Mouse (Mus musculus) Patski (cell line): ENCODE data around the gene Carmil3. TPM values are rescaled to one million over a fixed set of nuclear protein-coding genes. Genes with fewer than 3 reads are reported as not detected.

Experiments
- ATAC-seq: fragments of 100-300 bp; one replicate; pipeline ENCODE4 v1.8.0; 2021
- CTCF ChIA-PET: fragments of 350-600 bp; sonication (Branson Sonifier 250); formaldehyde crosslinking; loops from one replicate; lab custom pipeline; 2022; ENCODE audit warnings: inconsistent platforms; lab: Charles Lee
- POLR2A ChIA-PET: fragments of 350-600 bp; sonication (Branson Sonifier 250); formaldehyde crosslinking; loops from one replicate; lab custom pipeline; 2022; ENCODE audit warnings: antibody characterized with exemption, inconsistent platforms; lab: Charles Lee
- DNase-seq: peaks from one replicate; pipeline ENCODE4 v3.0.0-alpha.2; 2011; ENCODE audit warnings: low read depth, low spot score
- H3K27me3 ChIP-seq: fragments of 371-371 bp; one replicate; pipeline ENCODE4 v1.5.1; 2021
- CTCF ChIP-seq: fragments of 100-300 bp; IDR thresholded peaks from one replicate; pipeline ENCODE4 v1.5.1; 2021
- in situ Hi-C: fragments of 300-500 bp; cut with MboI; formaldehyde crosslinking; loops from 3 replicates; pipeline ENCODE4 v1.11.1; 2018; ENCODE audit warnings: low pct_unique_long_range_greater_than_20kb, mixed read lengths
- polyA plus RNA-seq: library from polyadenylated mRNA; unstranded; gene quantifications from one replicate; pipeline ENCODE4 v1.2.3, GENCODE M21; 2021

Carmil3 gene
- polyA plus RNA-seq, 1 experiment from 2014 or later = 2.6 TPM

- H3K27me3 ChIP-seq = no peaks in the 10 kb centered on the region
- ChIA-PET CTCF (interaction anchor here (0.8 to 4.3 kb wide), 8 partner anchors 15 to 114 kb away, joined by 3 to 30 read pairs (median 4); partner anchors contain the start of genes Dhrs4, Emc9, Gmpr2 and Psme2), POLR2A (interaction anchor here (0.7 to 1.5 kb wide), 4 partner anchors 8 to 78 kb away, joined by 3 to 5 read pairs (median 4); partner anchors contain the start of genes Dhrs4, Pck2 and Psme2)
- in situ Hi-C loops = loop anchor here (10.0 kb wide), 1 partner anchor 62 kb away; the partner anchor contains the start of gene Carmil3
- DNase-seq (peak; percentile 79), ATAC-seq (peak; percentile 20)
- TF ChIP-seq CTCF = no peak
These were observed 66.6 kb downstream of the Carmil3 start for GRCm38 (mm10) chr14:55557003-55557402.

- ChIA-PET CTCF (interaction anchor here (0.8 to 4.3 kb wide), 7 partner anchors 16 to 114 kb away, joined by 3 to 30 read pairs (median 3); partner anchors contain the start of genes Dhrs4, Emc9 and Gmpr2), POLR2A (interaction anchor here (1.1 to 1.5 kb wide), 3 partner anchors 17 to 79 kb away, joined by 3 to 5 read pairs (median 4); partner anchors contain the start of genes Dhrs4, Pck2 and Psme2)
- ATAC-seq (no peak), DNase-seq (no peak)
- no peak for TF ChIP-seq CTCF
- in situ Hi-C loops = loop anchor here (10.0 kb wide), 1 partner anchor 63 kb away; the partner anchor contains the start of gene Carmil3
- no peaks in the 10 kb centered on the region for H3K27me3 ChIP-seq
These were observed 67.1 kb downstream of the Carmil3 start for GRCm38 (mm10) chr14:55557587-55557986.

Other genes starting within 250 kb of the Carmil3 start
- gene Dhrs4, start 11.9 kb upstream of the Carmil3 start, polyA plus RNA-seq = 71.3 TPM
- gene Cpne6, start 19.8 kb downstream of the Carmil3 start, polyA plus RNA-seq = not detected
- gene Nrl, start 34.3 kb downstream of the Carmil3 start, polyA plus RNA-seq = not detected
- 109 TPM for gene Pck2, start 49.6 kb downstream of the Carmil3 start, polyA plus RNA-seq
- 71.7 TPM for gene Dcaf11, start 69.4 kb downstream of the Carmil3 start, polyA plus RNA-seq
- 4.7 TPM for gene A730061H03Rik, start 69.8 kb downstream of the Carmil3 start, polyA plus RNA-seq
- gene Fitm1, start 85.0 kb downstream of the Carmil3 start, polyA plus RNA-seq = not detected
- 243 TPM for gene Psme1, start 87.5 kb downstream of the Carmil3 start, polyA plus RNA-seq
- 7.3 TPM for gene Emc9, start 94.7 kb downstream of the Carmil3 start, polyA plus RNA-seq
- gene Psme2, start 100.5 kb downstream of the Carmil3 start, polyA plus RNA-seq = 177 TPM
- gene Rnf31, start 101.1 kb downstream of the Carmil3 start, polyA plus RNA-seq = 28.0 TPM
- gene Irf9, start 112.9 kb downstream of the Carmil3 start, polyA plus RNA-seq = 24.2 TPM
- gene Rec8, start 127.4 kb downstream of the Carmil3 start, polyA plus RNA-seq = not detected
- 116 TPM for gene Ipo4, start 145.3 kb downstream of the Carmil3 start, polyA plus RNA-seq
- 1.5 TPM for gene Gm49378, start 147.2 kb downstream of the Carmil3 start, polyA plus RNA-seq
- 109 TPM for gene Tm9sf1, start 153.2 kb downstream of the Carmil3 start, polyA plus RNA-seq
- gene Tssk4, start 159.5 kb downstream of the Carmil3 start, polyA plus RNA-seq = 0.42 TPM
- 29.7 TPM for gene Mdp1, start 169.9 kb downstream of the Carmil3 start, polyA plus RNA-seq
- 35.9 TPM for gene Gmpr2, start 181.3 kb downstream of the Carmil3 start, polyA plus RNA-seq
- gene Nedd8, start 181.5 kb downstream of the Carmil3 start, polyA plus RNA-seq = 325 TPM
- 19.5 TPM for gene Tinf2, start 191.2 kb downstream of the Carmil3 start, polyA plus RNA-seq
- 0.12 TPM for gene Tgm1, start 223.3 kb downstream of the Carmil3 start, polyA plus RNA-seq
- gene Rabggta, start 231.6 kb downstream of the Carmil3 start, polyA plus RNA-seq = 32.8 TPM